Mouse (Mus musculus) midbrain, embryonic 16.5 days (tissue): ENCODE data around the gene Prrg1. TPM values are rescaled to one million over a fixed set of nuclear protein-coding genes. Genes with fewer than 3 reads are reported as not detected.
"Not testable (repeated sequence)": the region's sequence is repeated elsewhere in the genome, so short reads cannot be mapped to it uniquely, and the experiment has no call there.

Experiments used
- ATAC-seq: fragments of 200-750 bp; cut with Nextera tagmentation; 2 replicates; pipeline ENCODE4 v1.8.0; 2017; ENCODE audit warnings: moderate TSS enrichment
- H3K27ac ChIP-seq: fragments of 300-500 bp; sonication (generic); 2 replicates; pipeline ENCODE4 v1.5.1; 2014; ENCODE audit warnings: mild to moderate bottlenecking, low read length, mixed read lengths
- H3K27me3 ChIP-seq: fragments of 300-500 bp; sonication (generic); 2 replicates; pipeline ENCODE4 v1.6.1; 2014; ENCODE audit warnings: low read depth, low read length, mixed read lengths; ENCODE audit not compliant: control insufficient read depth, insufficient read depth
- H3K36me3 ChIP-seq: fragments of 300-500 bp; sonication (generic); 2 replicates; pipeline ENCODE4 v1.6.1; 2014; ENCODE audit warnings: mild to moderate bottlenecking, low read length, moderate library complexity, mixed read lengths; ENCODE audit not compliant: control insufficient read depth, insufficient read depth
- H3K4me1 ChIP-seq: fragments of 300-500 bp; sonication (generic); 2 replicates; pipeline ENCODE4 v1.6.1; 2014; ENCODE audit warnings: mild to moderate bottlenecking, low read length, mixed read lengths; ENCODE audit not compliant: control insufficient read depth, insufficient read depth
- H3K4me2 ChIP-seq: fragments of 300-500 bp; sonication (generic); 2 replicates; pipeline ENCODE4 v1.6.1; 2014; ENCODE audit warnings: mild to moderate bottlenecking, low read length, mixed read lengths
- H3K4me3 ChIP-seq: fragments of 300-500 bp; sonication (generic); 2 replicates; pipeline ENCODE4 v1.5.1; 2014; ENCODE audit warnings: low read depth, mild to moderate bottlenecking, low read length, moderate library complexity, mixed read lengths
- H3K9ac ChIP-seq: fragments of 300-500 bp; sonication (generic); 2 replicates; pipeline ENCODE4 v1.6.1; 2014; ENCODE audit warnings: low read depth, low read length, mixed read lengths
- H3K9me3 ChIP-seq: fragments of 300-500 bp; sonication (generic); replicated peaks from 2 replicates; pipeline ENCODE4 v1.6.1; 2014; ENCODE audit warnings: mild to moderate bottlenecking, low read length, mixed read lengths; ENCODE audit not compliant: control insufficient read depth, poor library complexity, severe bottlenecking
- WGBS: fragments of 180-500 bp; shearing (Covaris S2); extraction: QIAGEN DNeasy Blood & Tissue Kit; methylation state at CpG from one replicate; pipeline ENCODE4 v1.1.7; 2014; 5-methylcytosine and 5-hydroxymethylcytosine counted together
- polyA plus RNA-seq: library from polyadenylated mRNA; unstranded; fragments of >200 nt; fragmentation: Nextera tagmentation; extraction: Ambion mirVana; gene quantifications from 2 replicates; pipeline ENCODE4 v1.2.1, GENCODE M21; 2015

The Prrg1 gene
- polyA plus RNA-seq, 1 experiment from 2014 or later: 6.2 TPM

DNA sequence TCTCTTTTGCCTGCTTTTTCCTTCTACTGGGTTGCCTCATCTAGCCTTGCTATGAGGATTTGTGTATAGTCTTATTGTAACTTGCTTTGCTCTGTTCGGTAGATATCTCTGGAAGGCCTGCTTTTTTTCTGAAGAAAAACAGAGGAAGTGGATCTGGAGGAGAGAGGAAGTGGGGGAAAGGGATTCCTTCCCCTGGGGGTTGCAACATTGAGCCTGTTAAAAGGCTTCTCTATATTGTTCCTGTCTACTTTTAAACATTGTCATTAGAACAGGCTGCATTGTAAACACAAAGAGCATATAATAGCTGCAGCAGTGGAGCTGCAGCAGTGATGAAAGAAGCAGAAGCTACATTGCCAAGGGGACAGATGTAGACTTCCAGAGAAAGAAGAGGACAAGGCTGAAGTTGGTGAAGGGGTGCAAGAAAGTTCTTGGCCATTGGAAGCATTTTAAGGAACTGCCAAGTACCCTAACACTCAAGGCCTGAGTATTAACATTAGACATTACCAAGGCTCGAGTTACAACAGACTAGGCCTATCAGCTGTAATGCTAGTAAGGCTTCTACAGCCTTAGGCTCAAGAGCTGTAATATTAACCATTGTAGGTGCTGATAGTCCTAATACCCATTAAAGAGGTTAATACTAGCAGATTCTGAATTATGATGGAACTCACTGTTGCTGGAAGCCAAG, 44.9 kb downstream of the Prrg1 start:
- Histone ChIP-seq H3K4me1 (no peaks in the 10 kb centered on the region), H3K4me3 (no peak overlapping the region), H3K36me3 (no peaks in the 10 kb centered on the region), H3K27me3 (no peaks in the 10 kb centered on the region), H3K9ac (no peak overlapping the region), H3K27ac (no peak overlapping the region), H3K9me3 (no peaks in the 10 kb centered on the region), H3K4me2 (no peak overlapping the region)
- 78% methylated on average over 2 of the region's 2 CpGs for WGBS
- no peak for ATAC-seq

DNA sequence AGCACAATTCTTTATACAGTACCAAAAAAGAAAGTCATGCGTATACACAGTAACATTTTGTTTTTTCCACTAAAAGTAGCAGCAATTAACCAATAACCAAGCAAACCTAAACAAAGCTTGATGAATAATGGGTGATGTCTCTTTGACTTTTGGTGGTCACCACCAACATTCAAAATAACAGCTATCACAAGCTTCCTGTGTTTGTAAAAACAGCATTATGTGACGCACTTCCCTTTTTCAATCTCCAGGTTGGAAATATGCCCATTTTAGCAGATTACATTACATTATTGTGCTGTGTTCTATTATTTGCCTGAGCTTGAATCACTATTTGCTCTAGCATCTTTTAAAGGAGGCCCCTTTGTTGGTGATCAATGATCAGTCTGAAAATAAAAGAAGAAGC, 65.4 kb downstream of the Prrg1 start:
- Histone ChIP-seq H3K9ac (no peak overlapping the region), H3K4me1 (no peaks in the 10 kb centered on the region), H3K4me2 (no peak overlapping the region), H3K36me3 (no peaks in the 10 kb centered on the region), H3K27ac (no peak overlapping the region), H3K9me3 (no peaks in the 10 kb centered on the region), H3K4me3 (no peak overlapping the region), H3K27me3 (no peaks in the 10 kb centered on the region)
- ATAC-seq: no peak
- 94% methylated on average over 2 of the region's 2 CpGs for WGBS

DNA sequence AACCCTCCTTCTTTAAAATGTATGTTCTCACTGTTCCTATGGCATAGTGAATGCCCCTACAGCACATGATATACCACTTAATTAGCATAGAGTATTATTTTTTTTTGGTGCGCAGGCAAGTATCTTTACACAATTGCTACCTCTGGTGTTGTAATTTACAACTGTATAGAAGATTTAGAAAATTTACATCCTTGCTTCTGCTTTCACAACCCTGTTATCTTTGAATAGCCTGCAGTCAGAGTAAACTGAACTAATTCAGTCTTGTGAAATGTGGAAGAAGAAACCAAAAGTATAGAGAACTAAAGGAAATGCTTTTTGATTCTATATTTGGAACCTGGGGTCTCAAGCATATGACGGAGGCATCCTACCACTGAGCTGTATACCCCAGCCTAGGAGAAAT, 100.7 kb downstream of the Prrg1 start:
- no peaks in the 10 kb centered on the region for H3K4me1 ChIP-seq
- H3K9me3 ChIP-seq: no peaks in the 10 kb centered on the region
- ATAC-seq: no peak
- 87% methylated on average over 2 of the region's 2 CpGs for WGBS
- H3K27ac ChIP-seq: no peak overlapping the region
- H3K9ac ChIP-seq: no peak overlapping the region
- H3K36me3 ChIP-seq: no peaks in the 10 kb centered on the region
- no peak overlapping the region for H3K4me3 ChIP-seq
- H3K27me3 ChIP-seq: no peaks in the 10 kb centered on the region
- H3K4me2 ChIP-seq: no peak overlapping the region

DNA sequence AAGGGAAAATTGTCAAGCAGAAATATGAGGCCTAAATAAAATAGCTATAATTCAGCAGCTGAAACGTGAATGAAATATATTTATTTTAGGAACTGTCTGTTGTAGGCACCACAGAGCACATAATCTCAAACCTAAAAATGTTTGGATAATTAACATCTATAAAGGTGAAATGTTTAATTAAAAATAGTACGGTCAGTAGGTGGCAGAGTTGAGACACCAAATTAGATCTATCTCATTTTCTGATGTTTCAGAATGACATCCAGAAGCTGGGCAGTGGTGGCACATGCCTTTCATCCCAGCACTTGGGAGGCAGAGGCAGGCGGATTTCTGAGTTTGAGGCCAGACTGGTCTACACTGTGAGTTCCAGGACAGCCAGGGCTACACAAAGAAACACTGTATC, 104.0 kb downstream of the Prrg1 start:
- Histone ChIP-seq H3K27me3 (no peaks in the 10 kb centered on the region), H3K36me3 (no peaks in the 10 kb centered on the region), H3K4me3 (no peak overlapping the region), H3K4me2 (no peak overlapping the region), H3K9ac (no peak overlapping the region), H3K27ac (no peak overlapping the region), H3K4me1 (no peaks in the 10 kb centered on the region), H3K9me3 (no peaks in the 10 kb centered on the region)
- 78% methylated on average over 3 of the region's 3 CpGs for WGBS
- no peak for ATAC-seq

DNA sequence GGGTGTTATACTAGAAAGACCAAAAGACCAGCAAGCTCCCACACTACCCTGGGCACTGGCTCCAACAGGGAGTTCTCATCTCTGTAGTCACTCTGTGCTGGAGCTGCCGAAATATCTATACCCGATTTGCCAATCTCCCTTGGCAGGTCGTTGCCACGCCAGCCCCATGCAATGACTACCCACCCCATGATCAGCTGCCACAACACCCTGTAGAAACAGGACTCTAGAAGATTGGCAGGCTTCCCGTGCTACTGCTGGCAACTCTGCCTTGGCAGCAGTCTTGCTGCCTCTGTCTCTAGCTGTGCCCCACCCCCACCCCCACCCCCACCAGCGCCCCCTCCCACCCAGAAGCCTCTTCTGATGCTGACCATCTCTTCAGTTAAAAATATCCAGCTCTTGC, 149.3 kb downstream of the Prrg1 start:
- no peak for ATAC-seq
- no peak overlapping the region for H3K4me3 ChIP-seq
- H3K4me2 ChIP-seq: no peak overlapping the region
- no peaks in the 10 kb centered on the region for H3K9me3 ChIP-seq
- H3K27me3 ChIP-seq: no peaks in the 10 kb centered on the region
- H3K27ac ChIP-seq: no peak overlapping the region
- WGBS: 69% methylated on average over 6 of the region's 6 CpGs
- H3K4me1 ChIP-seq: no peaks in the 10 kb centered on the region
- H3K9ac ChIP-seq: no peak overlapping the region
- no peaks in the 10 kb centered on the region for H3K36me3 ChIP-seq

DNA sequence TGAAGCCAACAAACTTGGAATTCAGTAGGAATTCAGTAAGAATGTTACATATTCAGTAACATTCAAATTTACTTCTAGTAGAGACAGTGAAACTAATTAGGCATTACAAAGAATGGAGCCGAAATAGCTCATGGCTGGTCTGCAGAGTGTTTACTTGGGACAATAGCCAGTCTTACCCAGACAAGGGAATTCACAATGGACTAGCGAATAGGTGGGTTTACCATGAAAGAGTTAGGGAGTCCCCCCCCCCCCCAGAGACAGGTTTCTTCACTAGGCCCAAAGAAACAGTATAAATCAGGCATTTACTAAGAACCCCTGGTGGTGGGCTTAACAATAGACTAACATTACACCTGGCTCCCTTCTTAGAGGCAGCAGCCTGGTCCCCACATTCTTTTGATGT, 180.3 kb downstream of the Prrg1 start:
- not testable (repeated sequence) for H3K27me3 ChIP-seq, H3K4me2 ChIP-seq, H3K9me3 ChIP-seq, H3K4me3 ChIP-seq, H3K36me3 ChIP-seq, ATAC-seq, H3K27ac ChIP-seq, H3K9ac ChIP-seq, H3K4me1 ChIP-seq
- WGBS: 87% methylated on average over 2 of the region's 2 CpGs

Other genes with a start within 250 kb of the Prrg1 start
- not detected in 2 replicates for gene 4930480E11Rik, start 214.3 kb downstream of the Prrg1 start, polyA plus RNA-seq
- not detected in 2 replicates for gene Fam47c, start 153.9 kb upstream of the Prrg1 start, polyA plus RNA-seq